Comparison of ENCODE assay signal across 13 mouse cellular contexts in genomic region chr7:127333240-127333639, GRCm38 (mm10).
"Had no signal": no experiment of that assay in that cellular context is flagged by ENCODE, and none has a peak within 500 bp of the region (broad histone marks: within the 10 kb centered on the region; RNA-seq: fewer than 3 reads in every experiment).

No protein-coding gene starts in this region.

- DNase-seq: cerebellum, adult 2 months; cerebellum, adult 8-10 months; cerebellum, adult 9-11 months; cerebellum, postnatal 25 days; embryo, embryonic 11 days; forebrain, postnatal 0 days; gastrocnemius, adult 2 months; gastrocnemius, postnatal 10 days; gastrocnemius, postnatal 14 days; gastrocnemius, postnatal 25 days; gastrocnemius, postnatal 36 days; heart, adult 18-20 months; heart, adult 2 months had no signal
